Mouse (Mus musculus): ENCODE measurements around the gene Mllt3. TPM values are rescaled to one million over a fixed set of nuclear protein-coding genes. Genes with fewer than 3 reads are reported as not detected.

The Mllt3 gene
- total and polyA plus RNA-seq, 2 experiments from 2014 or later = 24.8 to 57.8 TPM

DNA sequence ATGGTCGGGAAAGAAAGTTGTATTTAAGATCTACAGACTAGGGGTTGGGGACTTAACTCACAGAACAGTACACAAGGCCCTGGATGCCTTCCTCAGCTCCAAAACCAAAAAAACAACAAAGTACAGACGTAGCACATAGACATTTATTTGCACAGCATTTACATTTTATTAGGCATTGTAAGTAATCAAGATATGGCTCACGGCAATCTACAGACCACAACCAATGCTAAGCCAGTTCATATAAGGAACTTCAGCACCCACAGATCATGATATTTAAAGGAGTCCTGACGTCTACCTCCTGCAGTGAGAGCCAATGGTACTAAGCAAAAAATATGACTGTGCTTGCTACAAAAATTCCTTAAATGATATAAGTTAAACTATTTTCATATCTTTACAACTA, 13.5 kb downstream of the Mllt3 start:
- no peaks in the 10 kb centered on the region for H3K4me1 ChIP-seq (ENCODE audit: insufficient read depth, low read length)
- TF ChIP-seq CTCF (IDR thresholded peaks at IDR 0.05) = no peak
- 74% methylated on average over 4 of the region's 4 CpGs for WGBS

DNA sequence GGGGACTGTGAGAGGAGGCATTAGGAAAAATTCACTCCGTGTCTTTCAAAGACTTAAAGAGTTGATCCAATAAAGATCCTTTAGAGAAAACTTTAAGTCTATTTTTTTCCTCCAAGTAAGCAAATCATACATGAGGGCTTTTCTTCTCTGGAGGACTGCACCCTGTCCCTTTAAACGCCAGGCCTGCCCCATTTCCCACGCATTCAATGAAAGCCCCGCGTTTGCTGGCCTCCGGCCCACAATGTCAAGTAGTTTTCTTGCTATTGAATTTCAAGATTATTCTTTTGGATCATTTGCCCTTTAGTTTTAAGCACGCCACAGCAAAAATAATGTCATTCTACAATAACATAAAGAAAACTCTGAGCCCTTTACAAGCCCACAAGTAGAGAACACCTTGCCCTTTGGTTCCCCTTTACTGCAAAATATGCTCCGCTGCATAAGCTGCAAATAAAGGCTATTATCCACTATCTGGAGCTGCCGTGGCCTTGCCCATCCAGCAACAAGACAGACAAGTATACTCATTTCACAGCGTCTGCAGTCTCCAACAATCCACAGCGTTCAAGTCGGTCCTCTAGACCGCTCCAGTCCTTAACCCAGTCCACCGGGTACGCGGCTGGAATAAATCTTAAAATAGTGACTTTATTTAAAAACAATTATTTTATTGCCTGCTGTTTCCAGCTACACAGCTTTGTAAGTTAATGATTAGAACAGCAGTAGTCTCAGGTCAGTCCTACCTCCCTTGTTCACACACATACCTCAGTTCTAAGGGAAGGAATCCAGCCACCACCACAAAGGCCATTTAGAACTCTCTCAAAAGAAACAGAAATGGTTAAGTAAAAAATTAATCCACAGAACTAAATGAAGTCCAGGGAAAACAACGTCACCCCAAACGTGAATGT, 15.5 kb downstream of the Mllt3 start:
- peaks cover 5% of the 10 kb centered on the region; the same call in 1 of the 2 replicates for H3K4me1 ChIP-seq (ENCODE audit: insufficient read depth, low read length)
- no peak overlapping the region for H3K9ac ChIP-seq (replicated peaks; ENCODE audit: low read length, poor library complexity, severe bottlenecking)
- no peak for TF ChIP-seq CTCF (IDR thresholded peaks at IDR 0.05)
- H3K9me3 ChIP-seq (ENCODE audit: low read length) = no peaks in the 10 kb centered on the region
- WGBS = 35% methylated on average over 18 of the region's 18 CpGs
- H3K27ac ChIP-seq (ENCODE audit: low read depth, low read length) = no peak overlapping the region
- H3K4me2 ChIP-seq (ENCODE audit: low read depth, low read length, poor library complexity, severe bottlenecking) = peak overlapping the region; percentile 28
- DNase-seq (ENCODE audit: low spot score) = peak; percentile 57
- H3K4me3 ChIP-seq (ENCODE audit: low read depth, low read length) = no peak overlapping the region
- ATAC-seq (ENCODE audit: low FRiP score) = no peak
- no peaks in the 10 kb centered on the region for H3K27me3 ChIP-seq (ENCODE audit: insufficient read depth, low read length)
- H3K36me3 ChIP-seq (ENCODE audit: insufficient read depth, low read length) = no peaks in the 10 kb centered on the region

More for the DNA sequence above, 13.5 kb downstream of the Mllt3 start:
- no peak overlapping the region for H3K4me2 ChIP-seq (ENCODE audit: low read depth, low read length, poor library complexity, severe bottlenecking)
- H3K36me3 ChIP-seq (ENCODE audit: insufficient read depth, low read length) = no peaks in the 10 kb centered on the region
- ATAC-seq (ENCODE audit: low FRiP score) (no peak), DNase-seq (ENCODE audit: low spot score) (no peak)
- no peaks in the 10 kb centered on the region for H3K9me3 ChIP-seq (ENCODE audit: low read length)
- no peak overlapping the region for H3K9ac ChIP-seq (replicated peaks; ENCODE audit: low read length, poor library complexity, severe bottlenecking)
- no peak overlapping the region for H3K4me3 ChIP-seq (ENCODE audit: low read depth, low read length)
- H3K27ac ChIP-seq (ENCODE audit: low read depth, low read length) = no peak overlapping the region
- H3K27me3 ChIP-seq (ENCODE audit: insufficient read depth, low read length) = no peaks in the 10 kb centered on the region

DNA sequence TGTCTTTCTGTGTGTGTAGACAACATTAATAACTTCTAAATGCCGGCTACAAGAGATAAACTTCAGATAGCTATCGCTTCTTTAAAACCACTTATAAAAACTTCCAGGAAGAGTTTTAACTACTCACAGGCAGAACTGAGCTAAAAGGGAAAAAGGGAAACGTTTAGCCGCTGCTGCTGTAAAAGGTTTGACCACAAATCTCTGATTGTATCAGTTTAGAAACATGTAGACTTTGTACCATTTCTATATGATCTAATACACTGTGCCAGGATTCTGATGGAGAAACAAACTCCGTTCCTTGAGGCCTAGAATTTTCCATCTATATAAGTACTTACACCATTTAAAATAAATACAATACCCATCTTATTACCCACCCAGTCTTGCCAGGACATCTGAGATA, 17.4 kb downstream of the Mllt3 start:
- TF ChIP-seq CTCF (IDR thresholded peaks at IDR 0.05) = no peak
- Histone ChIP-seq H3K27ac (ENCODE audit: low read depth, low read length) (no peak overlapping the region), H3K9ac (replicated peaks; ENCODE audit: low read length, poor library complexity, severe bottlenecking) (no peak overlapping the region), H3K9me3 (ENCODE audit: low read length) (no peaks in the 10 kb centered on the region), H3K4me3 (ENCODE audit: low read depth, low read length) (no peak overlapping the region), H3K36me3 (ENCODE audit: insufficient read depth, low read length) (no peaks in the 10 kb centered on the region), H3K4me2 (ENCODE audit: low read depth, low read length, poor library complexity, severe bottlenecking) (no peak overlapping the region), H3K27me3 (ENCODE audit: insufficient read depth, low read length) (no peaks in the 10 kb centered on the region), H3K4me1 (ENCODE audit: insufficient read depth, low read length) (peaks cover 5% of the 10 kb centered on the region; the same call in 1 of the 2 replicates)
- DNase-seq (ENCODE audit: low spot score) (no peak), ATAC-seq (ENCODE audit: low FRiP score) (no peak)
- 91% methylated on average over 5 of the region's 5 CpGs for WGBS

DNA sequence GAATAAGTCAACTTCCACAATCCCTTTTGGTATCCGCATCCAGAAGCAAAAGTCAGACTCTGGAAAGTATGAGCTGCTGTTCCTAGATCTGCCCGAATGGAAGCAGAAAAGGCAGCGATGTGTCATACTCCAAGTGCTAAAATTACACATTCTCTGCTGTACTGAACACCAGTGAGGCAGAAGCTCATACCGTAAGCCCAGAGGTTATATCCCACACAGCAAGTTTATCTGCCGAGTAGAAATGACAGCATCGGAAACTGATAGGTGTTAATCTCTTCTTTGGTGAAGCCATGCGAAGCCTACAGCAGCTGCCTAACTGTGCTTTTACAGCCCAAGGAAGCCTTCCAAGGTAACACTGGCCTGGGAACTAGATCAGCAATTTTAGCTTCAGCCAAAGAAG, 17.9 kb downstream of the Mllt3 start:
- H3K27me3 ChIP-seq (ENCODE audit: insufficient read depth, low read length) = no peaks in the 10 kb centered on the region
- H3K27ac ChIP-seq (ENCODE audit: low read depth, low read length) = no peak overlapping the region
- WGBS = 65% methylated on average over 7 of the region's 7 CpGs
- TF ChIP-seq CTCF (IDR thresholded peaks at IDR 0.05) = no peak
- no peak for DNase-seq (ENCODE audit: low spot score)
- no peak overlapping the region for H3K4me3 ChIP-seq (ENCODE audit: low read depth, low read length)
- no peak overlapping the region for H3K4me2 ChIP-seq (ENCODE audit: low read depth, low read length, poor library complexity, severe bottlenecking)
- no peak overlapping the region for H3K9ac ChIP-seq (replicated peaks; ENCODE audit: low read length, poor library complexity, severe bottlenecking)
- no peak for ATAC-seq (ENCODE audit: low FRiP score)
- H3K4me1 ChIP-seq (ENCODE audit: insufficient read depth, low read length) = peaks cover 5% of the 10 kb centered on the region; the same call in 1 of the 2 replicates
- H3K36me3 ChIP-seq (ENCODE audit: insufficient read depth, low read length) = no peaks in the 10 kb centered on the region
- H3K9me3 ChIP-seq (ENCODE audit: low read length) = no peaks in the 10 kb centered on the region

DNA sequence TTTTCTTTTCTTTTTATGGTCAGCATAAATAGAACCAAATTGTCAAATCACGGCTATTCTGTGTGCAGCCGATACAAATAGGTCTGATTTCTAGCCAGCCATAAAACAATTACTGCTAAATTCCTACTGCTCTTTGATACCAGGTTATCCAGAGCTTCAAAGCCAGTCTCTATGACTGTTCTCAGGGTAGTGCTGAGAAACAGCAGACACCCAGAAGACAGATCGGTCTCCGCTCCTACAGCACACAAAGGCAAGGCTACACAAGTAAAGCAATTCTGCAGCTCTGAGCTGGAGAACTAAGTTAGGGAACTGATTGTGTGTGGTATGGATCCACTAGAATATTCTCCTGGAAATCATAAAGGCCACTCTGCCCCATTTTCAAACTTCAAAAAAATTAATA, 20.4 kb downstream of the Mllt3 start:
- Histone ChIP-seq H3K4me1 (ENCODE audit: insufficient read depth, low read length) (peaks cover 5% of the 10 kb centered on the region; the same call in 1 of the 2 replicates), H3K36me3 (ENCODE audit: insufficient read depth, low read length) (peaks cover 3% of the 10 kb centered on the region; the same call in 1 of the 2 replicates), H3K9ac (replicated peaks; ENCODE audit: low read length, poor library complexity, severe bottlenecking) (no peak overlapping the region), H3K27me3 (ENCODE audit: insufficient read depth, low read length) (no peaks in the 10 kb centered on the region), H3K4me2 (ENCODE audit: low read depth, low read length, poor library complexity, severe bottlenecking) (no peak overlapping the region), H3K4me3 (ENCODE audit: low read depth, low read length) (no peak overlapping the region), H3K27ac (ENCODE audit: low read depth, low read length) (no peak overlapping the region), H3K9me3 (ENCODE audit: low read length) (no peaks in the 10 kb centered on the region)
- WGBS = 63% methylated on average over 4 of the region's 4 CpGs
- ATAC-seq (ENCODE audit: low FRiP score) (no peak), DNase-seq (ENCODE audit: low spot score) (no peak)
- no peak for TF ChIP-seq CTCF (IDR thresholded peaks at IDR 0.05)

DNA sequence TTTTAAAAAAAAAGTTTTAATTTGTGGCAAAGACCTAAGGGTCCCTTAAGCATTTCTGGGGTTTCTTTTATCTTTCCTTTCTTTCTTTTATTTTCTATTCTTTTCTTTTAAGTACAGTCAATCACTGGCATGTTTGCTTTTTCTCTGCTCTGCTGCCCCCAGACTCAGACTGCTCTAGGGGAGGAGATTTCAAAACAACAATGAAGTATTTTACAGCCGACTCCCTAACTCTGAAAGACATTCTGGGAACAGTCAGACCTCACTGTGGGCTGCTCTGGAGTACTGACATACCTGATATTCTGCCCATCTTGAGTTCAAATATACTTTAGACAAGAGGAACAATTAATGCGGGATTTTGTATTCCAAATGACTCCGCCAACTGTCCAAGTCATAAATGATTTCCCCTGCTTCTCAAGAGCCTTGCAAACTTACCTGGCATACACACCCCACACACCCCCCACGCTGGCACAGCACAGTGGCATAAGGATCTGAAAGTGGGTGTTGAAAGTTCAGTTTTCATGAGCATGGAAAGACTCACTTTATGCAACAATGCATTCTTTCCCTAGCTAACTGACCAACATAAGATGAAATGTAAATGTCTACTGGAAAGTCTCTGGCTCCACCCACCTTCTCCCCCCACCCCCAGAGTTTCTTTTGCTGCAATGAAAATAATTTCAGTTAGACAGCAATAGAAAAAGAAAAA, 21.1 kb downstream of the Mllt3 start:
- 64% methylated on average over 4 of the region's 4 CpGs for WGBS
- no peak for DNase-seq (ENCODE audit: low spot score)
- peaks cover 5% of the 10 kb centered on the region; the same call in 1 of the 2 replicates for H3K4me1 ChIP-seq (ENCODE audit: insufficient read depth, low read length)
- H3K9me3 ChIP-seq (ENCODE audit: low read length) = no peaks in the 10 kb centered on the region
- H3K36me3 ChIP-seq (ENCODE audit: insufficient read depth, low read length) = peaks cover 3% of the 10 kb centered on the region; the same call in 1 of the 2 replicates
- H3K9ac ChIP-seq (replicated peaks; ENCODE audit: low read length, poor library complexity, severe bottlenecking) = no peak overlapping the region
- ATAC-seq (ENCODE audit: low FRiP score) = no peak
- TF ChIP-seq CTCF (IDR thresholded peaks at IDR 0.05) = no peak
- no peak overlapping the region for H3K4me2 ChIP-seq (ENCODE audit: low read depth, low read length, poor library complexity, severe bottlenecking)
- H3K27me3 ChIP-seq (ENCODE audit: insufficient read depth, low read length) = no peaks in the 10 kb centered on the region
- no peak overlapping the region for H3K27ac ChIP-seq (ENCODE audit: low read depth, low read length)
- H3K4me3 ChIP-seq (ENCODE audit: low read depth, low read length) = no peak overlapping the region

Data from midbrain, postnatal 0 days (tissue).